Mouse (Mus musculus) liver, embryonic 14.5 days (tissue): ENCODE results near the gene Bloc1s6. TPM values are rescaled to one million over a fixed set of nuclear protein-coding genes. Genes with fewer than 3 reads are reported as not detected.

Source experiments
- ATAC-seq: fragments of 200-750 bp; cut with Nextera tagmentation; 2 replicates; pipeline ENCODE4 v1.8.0; 2017; ENCODE audit warnings: moderate number of reproducible peaks, mild to moderate bottlenecking, moderate library complexity; ENCODE audit not compliant: insufficient read depth
- DNase-seq, 3 experiments: peaks; one replicate each; pipeline ENCODE4 v3.0.0-alpha.2; 2012 to 2013; ENCODE audit warnings: low read depth in 3 of 3, low spot score in 3 of 3
- H3K27ac ChIP-seq: fragments of 300-500 bp; sonication (generic); 2 replicates; pipeline ENCODE4 v1.5.1; 2014; ENCODE audit warnings: moderate library complexity, mild to moderate bottlenecking, control low read depth, inconsistent platforms
- H3K27me3 ChIP-seq: fragments of 300-500 bp; sonication (generic); 2 replicates; pipeline ENCODE4 v1.6.1; 2014; ENCODE audit warnings: mild to moderate bottlenecking, low read length, moderate library complexity; ENCODE audit not compliant: control insufficient read depth, insufficient read depth
- H3K36me3 ChIP-seq: fragments of 300-500 bp; sonication (generic); replicated peaks from 2 replicates; pipeline ENCODE4 v1.6.1; 2014; ENCODE audit warnings: low read depth; ENCODE audit not compliant: control insufficient read depth, insufficient read depth
- H3K4me1 ChIP-seq, 2 experiments: fragments of 200-500 bp in 1 of 2; fragments of 300-500 bp in 1 of 2; sonication (generic) in 1 of 2; replicated peaks; 2 replicates each; pipeline ENCODE4 v1.6.1; 2012 to 2014; ENCODE audit warnings: antibody characterized with exemption in 1 of 2, inconsistent platforms in 1 of 2, low read length in 1 of 2; ENCODE audit not compliant: control insufficient read depth in 2 of 2, insufficient read depth in 2 of 2
- H3K4me2 ChIP-seq: fragments of 300-500 bp; sonication (generic); 2 replicates; pipeline ENCODE4 v1.6.1; 2014; ENCODE audit warnings: low read depth, mild to moderate bottlenecking, control low read depth, moderate library complexity
- H3K4me3 ChIP-seq, 2 experiments: fragments of 200-500 bp in 1 of 2; fragments of 300-500 bp in 1 of 2; sonication (generic) in 1 of 2; 2 replicates each; pipeline ENCODE4 v1.5.1; 2012 to 2014; ENCODE audit warnings: low read depth in 2 of 2, low read length in 2 of 2, mild to moderate bottlenecking in 2 of 2, control low read depth in 1 of 2, inconsistent platforms in 1 of 2, moderate library complexity in 1 of 2; ENCODE audit not compliant: insufficient read depth in 1 of 2
- H3K9ac ChIP-seq: fragments of 300-500 bp; sonication (generic); replicated peaks from 2 replicates; pipeline ENCODE4 v1.6.1; 2014; ENCODE audit warnings: mild to moderate bottlenecking, control low read depth, moderate library complexity
- H3K9me3 ChIP-seq: fragments of 300-500 bp; sonication (generic); 2 replicates; pipeline ENCODE4 v1.6.1; 2016; ENCODE audit warnings: low read length, mixed read lengths; ENCODE audit not compliant: control insufficient read depth
- CTCF ChIP-seq: IDR thresholded peaks from 2 replicates; pipeline ENCODE4 v1.5.1; 2016; ENCODE audit warnings: antibody characterized with exemption, low read depth, control low read depth
- EP300 ChIP-seq: IDR thresholded peaks from 2 replicates; pipeline ENCODE4 v1.6.1; 2016; ENCODE audit warnings: antibody characterized with exemption, low read depth
- WGBS: fragments of 180-500 bp; shearing (Covaris S2); extraction: QIAGEN DNeasy Blood & Tissue Kit; methylation state at CpG from one replicate; pipeline ENCODE4 v1.1.7; 2014; ENCODE audit not compliant: insufficient replicate concordance; 5-methylcytosine and 5-hydroxymethylcytosine counted together
- polyA plus RNA-seq, 2 experiments: library from polyadenylated mRNA; depleted of rRNA in 1 of 2; stranded (reverse) in 1 of 2; unstranded in 1 of 2; fragments of >200 nt; fragmentation: Nextera tagmentation in 1 of 2; extraction: Ambion mirVana in 1 of 2; gene quantifications; 2 replicates each; pipeline versions ENCODE4 v1.2.1 to v1.2.3; 2012 to 2014

The Bloc1s6 gene
- polyA plus RNA-seq, 2 experiments: 7.8 to 15.1 TPM

- H3K9ac ChIP-seq: no peak overlapping the region
- no peak for DNase-seq
- H3K4me2 ChIP-seq: no peak overlapping the region
- no peaks in the 10 kb centered on the region for H3K36me3 ChIP-seq
- no peak overlapping the region for H3K27ac ChIP-seq
- no peak overlapping the region for H3K4me3 ChIP-seq
- H3K4me1 ChIP-seq: peaks cover 0 to 3% of the 10 kb centered on the region in 2 experiments; a peak in 2 of 4 replicates
- no peak for TF ChIP-seq EP300
- TF ChIP-seq CTCF: no peak
- WGBS: 14% methylated on average over 3 of the region's 3 CpGs
- H3K9me3 ChIP-seq: no peaks in the 10 kb centered on the region
- no peak for ATAC-seq
- H3K27me3 ChIP-seq: no peaks in the 10 kb centered on the region
Observed at GRCm38 (mm10) chr2:122780447-122780846, 42.1 kb downstream of the Bloc1s6 start.

- H3K4me3 ChIP-seq: no peak overlapping the region
- peaks cover 0 to 3% of the 10 kb centered on the region in 2 experiments; a peak in 2 of 4 replicates for H3K4me1 ChIP-seq
- no peak overlapping the region for H3K9ac ChIP-seq
- DNase-seq (no peak), ATAC-seq (no peak)
- H3K27ac ChIP-seq: no peak overlapping the region
- 53% methylated on average over 8 of the region's 8 CpGs for WGBS
- no peaks in the 10 kb centered on the region for H3K9me3 ChIP-seq
- no peaks in the 10 kb centered on the region for H3K27me3 ChIP-seq
- no peaks in the 10 kb centered on the region for H3K36me3 ChIP-seq
- H3K4me2 ChIP-seq: no peak overlapping the region
- no peak for TF ChIP-seq EP300
- no peak for TF ChIP-seq CTCF
Observed at GRCm38 (mm10) chr2:122781590-122782356, 43.5 kb downstream of the Bloc1s6 start.

- Histone ChIP-seq H3K4me3 (no peak overlapping the region), H3K9me3 (no peaks in the 10 kb centered on the region), H3K4me2 (no peak overlapping the region), H3K36me3 (no peaks in the 10 kb centered on the region), H3K9ac (no peak overlapping the region), H3K27ac (no peak overlapping the region), H3K4me1 (peaks cover 0 to 3% of the 10 kb centered on the region in 2 experiments; a peak in 2 of 4 replicates), H3K27me3 (no peaks in the 10 kb centered on the region)
- ATAC-seq: no peak
- no peak for TF ChIP-seq EP300
- no peak for TF ChIP-seq CTCF
- no peak for DNase-seq
- WGBS: 75% methylated on average over 2 of the region's 2 CpGs
Observed at GRCm38 (mm10) chr2:122783730-122784129, 45.4 kb downstream of the Bloc1s6 start.

DNA sequence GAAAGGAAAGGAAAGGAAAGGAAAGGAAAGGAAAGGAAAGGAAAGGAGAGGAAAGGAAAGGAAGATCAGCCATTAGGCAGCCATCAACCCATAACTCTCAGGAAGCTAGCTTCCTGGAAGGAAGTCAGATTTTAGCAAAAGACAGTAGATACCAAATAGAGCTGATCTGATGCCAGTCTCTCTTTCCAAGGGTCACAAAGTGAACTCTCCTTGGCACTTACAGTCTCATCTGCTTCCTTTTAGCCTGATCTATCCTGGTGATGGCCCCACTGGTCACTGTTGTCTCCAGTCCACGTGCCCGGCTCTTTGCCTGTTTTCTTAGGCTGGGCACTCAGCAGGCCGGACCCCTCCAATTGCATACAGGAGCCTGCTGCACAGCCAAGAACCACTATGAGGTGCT, 46.4 kb downstream of the Bloc1s6 start:
- H3K27ac ChIP-seq: no peak overlapping the region
- WGBS: 72% methylated on average over 3 of the region's 3 CpGs
- no peaks in the 10 kb centered on the region for H3K9me3 ChIP-seq
- H3K4me1 ChIP-seq: peaks cover 0 to 3% of the 10 kb centered on the region in 2 experiments; a peak in 2 of 4 replicates
- no peak for ATAC-seq
- TF ChIP-seq CTCF (no peak), EP300 (no peak)
- H3K4me2 ChIP-seq: no peak overlapping the region
- H3K9ac ChIP-seq: no peak overlapping the region
- no peak for DNase-seq
- no peak overlapping the region for H3K4me3 ChIP-seq
- H3K36me3 ChIP-seq: no peaks in the 10 kb centered on the region
- H3K27me3 ChIP-seq: no peaks in the 10 kb centered on the region

DNA sequence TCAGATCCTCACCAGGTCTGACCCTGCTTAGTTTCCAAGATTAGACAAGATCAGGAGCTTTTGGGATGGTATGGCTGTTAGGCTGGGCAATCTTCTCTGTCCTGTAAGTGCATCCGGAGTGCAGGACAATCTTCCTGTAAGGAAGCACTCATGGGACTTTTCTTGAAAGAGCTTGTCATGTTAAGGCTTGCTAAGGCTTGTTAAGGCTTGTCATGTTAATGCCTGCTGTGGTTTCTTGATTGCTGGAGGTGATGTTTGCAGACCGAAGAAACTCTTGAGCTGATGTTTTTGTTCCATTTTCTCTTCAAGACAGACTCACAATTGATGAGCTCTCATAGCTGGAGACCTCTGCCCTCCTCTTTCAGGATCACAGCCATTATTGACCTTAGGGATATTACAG, 47.9 kb downstream of the Bloc1s6 start:
- Histone ChIP-seq H3K36me3 (no peaks in the 10 kb centered on the region), H3K27me3 (no peaks in the 10 kb centered on the region), H3K9ac (no peak overlapping the region), H3K9me3 (no peaks in the 10 kb centered on the region), H3K4me3 (no peak overlapping the region), H3K4me1 (no peaks in the 10 kb centered on the region), H3K4me2 (no peak overlapping the region), H3K27ac (no peak overlapping the region)
- DNase-seq (no peak), ATAC-seq (no peak)
- TF ChIP-seq EP300 (no peak), CTCF (no peak)
- 80% methylated on average over 2 of the region's 2 CpGs for WGBS
